Mouse (Mus musculus): ENCODE results near the gene Scimp. TPM values are rescaled to one million over a fixed set of nuclear protein-coding genes. Genes with fewer than 3 reads are reported as not detected.
"Not testable (repeated sequence)": the region's sequence is repeated elsewhere in the genome, so short reads cannot be mapped to it uniquely, and the experiment has no call there.

Gene Scimp
- polyA plus RNA-seq, 1 experiment from 2014 or later, result 0.45 TPM

DNA sequence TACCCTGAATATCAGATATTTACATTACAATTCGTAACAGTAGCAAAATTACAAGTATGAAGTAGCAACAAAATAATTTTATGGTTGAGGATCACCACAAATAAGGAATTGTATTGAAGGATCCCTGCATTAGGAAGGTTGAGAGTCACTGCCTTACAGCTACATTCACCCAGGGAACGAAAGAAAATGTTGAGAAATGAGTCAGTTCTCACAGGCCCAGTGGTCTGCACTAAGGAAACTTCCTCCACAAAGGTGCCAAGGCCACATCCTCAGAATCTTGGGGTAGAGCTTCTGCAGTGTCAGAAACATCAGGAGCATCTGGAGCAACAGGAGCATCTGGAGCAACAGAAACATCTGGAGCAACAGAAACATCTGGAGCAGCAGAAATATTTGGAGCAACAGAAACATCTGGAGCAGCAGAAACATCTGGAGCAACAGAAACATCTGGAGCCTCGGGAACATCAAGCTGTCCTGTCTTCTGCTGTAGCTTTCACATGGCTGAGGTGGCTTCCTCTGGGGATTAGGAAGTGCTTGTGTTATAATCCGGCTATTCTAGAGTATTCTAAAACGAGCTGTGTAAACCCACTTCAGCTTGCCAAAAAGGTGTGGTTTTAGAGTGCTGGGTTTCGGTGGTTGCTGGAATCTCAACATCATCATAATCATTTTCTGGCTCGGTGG is 21.4 kb downstream of the Scimp start:
- Histone ChIP-seq H3K27me3 (no peaks in the 10 kb centered on the region; the same call in 1 of the 2 replicates), H3K9me3 (replicated peaks) (no peaks in the 10 kb centered on the region), H3K4me3 (no peak overlapping the region), H3K4me1 (replicated peaks) (no peaks in the 10 kb centered on the region), H3K9ac (no peak overlapping the region), H3K27ac (no peak overlapping the region), H3K4me2 (no peak overlapping the region), H3K36me3 (no peaks in the 10 kb centered on the region)
- 53% methylated on average over 7 of the region's 7 CpGs for WGBS
- ATAC-seq (replicated peaks; ENCODE audit: insufficient number of reproducible peaks, insufficient read depth, low FRiP score, low read depth), result no peak

DNA sequence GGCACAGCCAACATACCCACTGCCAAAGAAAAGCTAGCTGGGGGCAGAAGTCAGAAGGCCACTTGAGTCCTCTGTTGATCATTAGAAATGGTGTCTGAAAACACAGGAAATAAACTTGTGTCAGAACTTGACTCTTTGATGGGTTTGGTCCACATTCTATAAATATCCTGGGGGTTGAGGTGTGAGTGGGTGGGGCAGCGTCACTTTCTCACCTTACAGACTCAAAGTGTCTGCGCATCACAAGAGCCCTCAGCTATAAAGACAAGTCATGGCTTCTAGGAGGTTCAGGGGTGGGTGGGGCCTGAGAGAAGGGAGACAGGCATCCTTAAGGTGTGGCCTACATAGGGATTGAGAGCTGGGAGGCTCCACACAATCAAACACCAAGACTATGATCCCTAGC is 22.0 kb downstream of the Scimp start:
- Histone ChIP-seq H3K9ac (no peak overlapping the region), H3K27me3 (no peaks in the 10 kb centered on the region; the same call in 1 of the 2 replicates), H3K9me3 (replicated peaks) (no peaks in the 10 kb centered on the region), H3K4me2 (no peak overlapping the region), H3K36me3 (no peaks in the 10 kb centered on the region), H3K4me1 (replicated peaks) (no peaks in the 10 kb centered on the region), H3K27ac (no peak overlapping the region), H3K4me3 (no peak overlapping the region)
- 73% methylated on average over 2 of the region's 2 CpGs for WGBS
- ATAC-seq (replicated peaks; ENCODE audit: insufficient number of reproducible peaks, insufficient read depth, low FRiP score, low read depth), result no peak

DNA sequence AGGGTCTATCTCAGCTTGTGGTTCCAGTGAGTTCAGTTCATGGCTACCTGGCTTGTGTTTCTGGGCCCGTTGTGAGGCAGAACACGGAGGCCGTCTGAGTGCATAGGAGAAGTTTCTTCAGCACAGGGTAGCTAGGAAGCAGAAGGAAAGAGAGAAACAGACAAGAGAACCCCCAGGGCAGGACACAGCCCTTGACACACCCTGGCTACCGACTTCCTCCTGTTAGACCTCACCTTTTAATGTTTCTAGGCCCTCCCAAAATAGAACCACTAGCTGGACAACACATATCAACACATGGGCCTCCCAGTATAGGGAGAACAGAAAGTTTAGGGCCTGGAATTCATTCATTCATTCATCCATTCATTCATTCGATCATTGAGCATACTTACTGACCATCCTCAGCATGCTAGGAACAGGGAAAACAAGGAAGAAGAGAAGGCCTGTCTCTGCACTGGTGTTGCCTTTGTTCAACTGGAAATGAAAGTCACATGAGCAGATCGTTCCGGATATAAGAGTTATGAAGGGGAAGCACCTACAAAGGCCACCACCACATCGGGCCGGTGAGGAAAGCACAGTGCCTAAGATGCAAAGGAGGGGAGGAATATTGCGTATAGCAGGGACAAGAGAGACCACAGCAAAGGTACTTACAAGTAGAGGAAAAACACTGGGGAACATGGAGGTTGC is 23.3 kb downstream of the Scimp start:
- Histone ChIP-seq H3K4me3 (no peak overlapping the region), H3K27ac (no peak overlapping the region), H3K9me3 (replicated peaks) (no peaks in the 10 kb centered on the region), H3K36me3 (no peaks in the 10 kb centered on the region), H3K4me1 (replicated peaks) (no peaks in the 10 kb centered on the region), H3K27me3 (no peaks in the 10 kb centered on the region; the same call in 1 of the 2 replicates), H3K9ac (no peak overlapping the region), H3K4me2 (no peak overlapping the region)
- WGBS, result 79% methylated on average over 10 of the region's 10 CpGs
- ATAC-seq (replicated peaks; ENCODE audit: insufficient number of reproducible peaks, insufficient read depth, low FRiP score, low read depth), result no peak

DNA sequence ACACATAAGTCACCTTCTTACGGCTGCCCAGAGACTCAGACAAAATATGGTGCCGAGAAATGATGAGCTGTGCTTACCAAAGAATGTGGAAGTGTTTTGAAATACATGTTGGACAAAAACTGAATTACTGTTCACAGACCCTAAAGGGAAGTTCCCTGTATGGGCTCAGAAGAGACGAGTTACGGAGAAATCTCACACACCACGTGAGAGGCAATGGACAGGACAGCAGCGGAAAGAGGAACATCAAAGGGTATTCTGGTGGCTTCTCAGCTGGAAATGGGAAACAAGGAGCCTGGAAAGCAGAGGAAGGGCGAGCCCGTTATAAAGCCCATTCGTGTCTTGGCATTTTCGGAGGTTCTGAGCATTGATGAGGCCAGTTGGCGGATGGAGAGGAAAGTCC is 25.3 kb downstream of the Scimp start:
- ATAC-seq (replicated peaks; ENCODE audit: insufficient number of reproducible peaks, insufficient read depth, low FRiP score, low read depth), result no peak
- Histone ChIP-seq H3K27ac (no peak overlapping the region), H3K4me3 (no peak overlapping the region), H3K36me3 (no peaks in the 10 kb centered on the region), H3K9ac (no peak overlapping the region), H3K4me1 (replicated peaks) (no peaks in the 10 kb centered on the region), H3K4me2 (no peak overlapping the region), H3K27me3 (no peaks in the 10 kb centered on the region; the same call in 1 of the 2 replicates), H3K9me3 (replicated peaks) (no peaks in the 10 kb centered on the region)
- 66% methylated on average over 11 of the region's 11 CpGs for WGBS

DNA sequence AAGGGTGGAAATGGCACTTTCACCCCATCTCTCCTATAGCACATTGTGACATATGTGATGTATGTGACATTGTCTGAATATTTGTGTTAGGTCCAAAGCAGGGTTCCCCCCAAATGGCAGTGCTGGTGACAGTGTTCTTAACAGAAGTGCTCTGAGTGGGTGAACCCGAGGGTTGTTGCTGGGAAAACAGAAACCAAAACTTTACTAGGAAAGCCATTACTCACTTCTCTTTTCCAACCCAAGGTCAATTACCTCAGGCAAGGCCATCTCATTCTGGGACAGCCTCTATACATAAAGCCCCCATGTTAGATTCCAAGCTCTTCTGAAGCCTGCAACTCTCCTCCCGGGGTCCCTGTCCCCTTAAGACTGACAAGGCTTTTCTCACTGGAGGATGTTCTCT is 26.5 kb downstream of the Scimp start:
- Histone ChIP-seq H3K9me3 (replicated peaks) (no peaks in the 10 kb centered on the region), H3K36me3 (no peaks in the 10 kb centered on the region), H3K4me3 (no peak overlapping the region), H3K9ac (no peak overlapping the region), H3K4me2 (no peak overlapping the region), H3K27ac (no peak overlapping the region), H3K4me1 (replicated peaks) (no peaks in the 10 kb centered on the region), H3K27me3 (no peaks in the 10 kb centered on the region)
- ATAC-seq (replicated peaks; ENCODE audit: insufficient number of reproducible peaks, insufficient read depth, low FRiP score, low read depth), result no peak
- 39% methylated on average over 2 of the region's 2 CpGs for WGBS

DNA sequence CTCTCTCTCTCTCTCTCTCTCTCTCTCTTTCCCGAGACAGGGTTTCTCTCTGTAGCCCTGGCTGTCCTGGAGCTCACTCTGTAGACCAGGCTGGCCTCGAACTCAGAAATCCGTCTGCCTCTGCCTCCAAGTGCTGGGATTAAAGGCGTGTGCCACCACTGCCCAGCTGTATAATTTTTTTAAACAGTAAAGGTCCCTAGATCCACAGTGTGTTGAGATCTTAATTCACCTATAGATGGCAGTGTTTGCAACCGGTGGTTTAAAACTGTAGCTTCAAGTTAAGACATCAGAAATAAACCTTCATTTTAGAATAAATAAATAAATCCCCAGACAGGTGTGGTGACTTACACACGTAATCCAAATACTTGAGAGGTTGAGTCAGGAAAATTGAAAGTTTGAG is 34.3 kb downstream of the Scimp start:
- H3K9me3 ChIP-seq (replicated peaks); H3K4me3 ChIP-seq; H3K4me2 ChIP-seq; H3K27me3 ChIP-seq; H3K36me3 ChIP-seq; ATAC-seq (replicated peaks; ENCODE audit: insufficient number of reproducible peaks, insufficient read depth, low FRiP score, low read depth); H3K4me1 ChIP-seq (replicated peaks); H3K27ac ChIP-seq; H3K9ac ChIP-seq: not testable (repeated sequence)
- WGBS, result 25% methylated on average over 6 of the region's 6 CpGs

DNA sequence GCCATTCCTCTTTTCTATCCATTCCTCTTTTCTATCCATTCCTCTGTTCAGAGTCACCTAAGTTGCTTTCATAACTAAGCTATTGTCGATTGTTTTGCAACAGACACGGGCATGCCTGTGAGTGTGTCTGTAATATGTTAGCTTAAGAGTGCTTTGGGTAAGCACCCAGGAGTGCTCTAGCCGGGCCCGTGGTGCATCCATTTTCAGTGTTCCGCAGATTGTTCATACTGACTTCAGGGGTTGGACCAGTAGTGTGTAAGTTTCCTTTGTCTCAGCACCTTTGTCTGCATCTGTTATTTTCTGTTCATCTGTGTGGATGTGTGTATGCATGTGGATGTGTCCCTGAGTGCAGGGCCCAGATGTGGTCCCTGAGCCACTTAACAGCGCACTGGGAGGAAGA is 34.8 kb downstream of the Scimp start:
- no peak for ATAC-seq (replicated peaks; ENCODE audit: insufficient number of reproducible peaks, insufficient read depth, low FRiP score, low read depth)
- peaks cover 8% of the 10 kb centered on the region for H3K4me1 ChIP-seq (replicated peaks)
- no peak overlapping the region for H3K4me3 ChIP-seq
- H3K9ac ChIP-seq, result no peak overlapping the region
- H3K36me3 ChIP-seq, result peaks cover 5% of the 10 kb centered on the region
- H3K4me2 ChIP-seq, result no peak overlapping the region
- no peak overlapping the region for H3K27ac ChIP-seq
- H3K9me3 ChIP-seq (replicated peaks), result no peaks in the 10 kb centered on the region
- 62% methylated on average over 6 of the region's 6 CpGs for WGBS
- no peaks in the 10 kb centered on the region for H3K27me3 ChIP-seq

DNA sequence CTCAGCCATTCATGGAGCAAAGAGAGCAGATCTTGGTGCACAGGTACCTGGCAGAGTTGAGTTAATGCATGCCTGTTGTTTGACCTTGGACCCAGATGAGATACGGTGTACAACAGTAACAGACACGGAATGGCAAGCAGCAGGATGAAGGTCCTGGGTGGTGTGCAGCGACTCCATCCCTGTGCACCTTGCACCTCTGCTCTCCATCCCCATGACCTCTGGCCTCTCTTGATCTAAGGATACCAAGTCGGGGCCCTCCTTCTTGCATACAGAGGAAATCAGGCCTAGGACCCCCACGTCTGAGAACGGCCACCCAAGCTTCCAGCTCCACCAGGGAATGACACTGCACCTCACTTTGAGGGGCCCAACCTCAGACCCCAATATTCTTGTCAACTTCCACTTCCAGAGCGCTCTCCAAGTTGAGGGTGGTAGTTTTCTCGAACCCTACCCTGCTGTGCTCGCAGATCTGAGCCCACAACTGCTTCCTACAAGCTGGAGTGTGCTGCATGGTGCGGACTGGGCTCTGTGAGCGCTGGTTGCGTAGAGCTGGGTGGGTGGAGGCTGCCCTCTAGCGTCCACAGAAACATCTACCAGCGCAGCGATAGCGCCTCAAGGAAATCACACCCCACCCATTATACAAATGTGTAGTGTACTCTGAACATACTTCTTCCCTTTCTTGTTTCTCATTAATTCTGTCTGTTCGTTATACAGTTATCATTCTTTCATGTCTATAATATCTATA is 35.4 kb downstream of the Scimp start:
- H3K4me3 ChIP-seq, result no peak overlapping the region

DNA sequence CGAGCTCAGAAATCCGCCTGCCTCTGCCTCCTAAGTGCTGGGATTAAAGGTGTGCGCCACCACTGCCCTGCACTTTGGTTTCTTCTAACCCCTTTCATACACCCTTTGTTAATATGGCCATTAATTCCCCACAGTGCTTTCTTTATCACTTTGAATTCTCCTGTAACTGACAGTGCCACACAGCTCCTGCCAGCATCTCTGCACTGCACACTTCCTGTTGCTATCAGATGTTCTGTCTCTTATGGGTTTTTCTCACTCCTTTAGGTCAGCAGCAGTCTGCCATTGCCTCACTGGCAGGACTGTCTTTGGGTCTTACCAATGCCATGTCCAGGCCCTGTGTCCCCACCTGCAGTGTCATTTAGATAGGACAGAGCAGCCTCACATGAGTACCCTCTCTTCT is 41.6 kb downstream of the Scimp start:
- H3K27me3 ChIP-seq, result no peaks in the 10 kb centered on the region
- H3K9ac ChIP-seq, result no peak overlapping the region
- no peak for ATAC-seq (replicated peaks; ENCODE audit: insufficient number of reproducible peaks, insufficient read depth, low FRiP score, low read depth)
- no peak overlapping the region for H3K27ac ChIP-seq
- peaks cover 34% of the 10 kb centered on the region for H3K36me3 ChIP-seq
- H3K4me1 ChIP-seq (replicated peaks), result peaks cover 7% of the 10 kb centered on the region; the same call in 1 of the 2 replicates
- no peaks in the 10 kb centered on the region for H3K9me3 ChIP-seq (replicated peaks)
- WGBS, result 94% methylated on average over 3 of the region's 3 CpGs
- H3K4me3 ChIP-seq, result no peak overlapping the region
- H3K4me2 ChIP-seq, result no peak overlapping the region

More for the DNA sequence above, 35.4 kb downstream of the Scimp start:
- Histone ChIP-seq H3K4me2 (0 out of 2 replicates have a peak overlapping the region, but pooled peaks have one; percentile 22), H3K9me3 (replicated peaks) (no peaks in the 10 kb centered on the region), H3K4me1 (replicated peaks) (peaks cover 8% of the 10 kb centered on the region), H3K9ac (no peak overlapping the region), H3K27ac (no peak overlapping the region), H3K27me3 (no peaks in the 10 kb centered on the region), H3K36me3 (peaks cover 11% of the 10 kb centered on the region)
- WGBS, result 24% methylated on average over 17 of the region's 17 CpGs
- peak; percentile 78 for ATAC-seq (replicated peaks; ENCODE audit: insufficient number of reproducible peaks, insufficient read depth, low FRiP score, low read depth)

DNA sequence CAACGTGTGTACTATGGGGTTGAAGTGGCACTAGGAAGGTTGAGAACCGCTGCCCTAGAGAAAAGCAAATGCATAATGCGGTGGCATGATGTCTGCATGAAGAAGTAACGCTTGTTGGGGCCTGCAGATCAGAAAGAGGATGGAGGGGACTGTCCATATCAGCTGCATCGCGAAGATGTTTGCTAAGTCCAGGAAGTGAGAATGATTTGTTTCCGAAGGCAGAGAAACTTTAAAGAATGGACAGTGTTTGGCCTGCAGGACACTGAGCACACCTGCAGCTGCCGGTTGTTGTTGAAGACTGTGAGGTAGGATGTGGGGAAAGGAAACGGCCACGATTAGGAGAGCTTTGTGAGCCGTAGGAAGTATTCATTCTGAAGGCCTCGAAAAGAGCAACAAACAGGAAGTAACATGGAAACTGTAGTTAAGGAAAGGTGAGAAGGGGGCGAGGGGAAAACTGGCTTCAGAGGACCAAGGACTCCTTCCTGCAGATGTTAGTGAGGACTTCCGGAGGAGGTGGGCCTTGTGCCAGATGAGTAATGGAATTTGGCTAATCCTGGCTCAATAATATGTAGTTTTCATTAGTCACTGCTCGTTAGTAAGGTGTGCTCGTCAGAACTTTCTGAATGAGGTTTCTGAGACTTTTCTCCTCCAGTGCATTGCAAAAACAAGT is 46.5 kb downstream of the Scimp start:
- Histone ChIP-seq H3K36me3 (peaks cover 12% of the 10 kb centered on the region; the same call in 1 of the 2 replicates), H3K27me3 (no peaks in the 10 kb centered on the region), H3K9me3 (replicated peaks) (no peaks in the 10 kb centered on the region), H3K4me1 (replicated peaks) (peaks cover 18% of the 10 kb centered on the region), H3K27ac (peak overlapping the region; percentile 96), H3K4me2 (peak overlapping the region; percentile 78; the same call in 1 of the 2 replicates), H3K9ac (no peak overlapping the region), H3K4me3 (no peak overlapping the region)
- ATAC-seq (replicated peaks; ENCODE audit: insufficient number of reproducible peaks, insufficient read depth, low FRiP score, low read depth), result no peak
- 68% methylated on average over 16 of the region's 16 CpGs for WGBS
